Mouse (Mus musculus) adrenal gland, postnatal 36 days (tissue): Measurements from ENCODE around the gene Asb16. TPM values are rescaled to one million over a fixed set of nuclear protein-coding genes. Genes with fewer than 3 reads are reported as not detected.
A peak's percentile ranks its signal among the peaks of the same experiment; 100 is the strongest.

ENCODE experiments used
- DNase-seq, 2 experiments: peaks; one replicate each; pipeline ENCODE4 v3.0.0; 2021; ENCODE audit warnings: mixed read lengths in 1 of 2
- long read RNA-seq, 2 experiments: library from polyadenylated mRNA; stranded (forward); transcript quantifications; one replicate each; pipeline ENCODE4 v2.0.0; 2021; ENCODE audit warnings: borderline sequencing depth in 2 of 2
- total RNA-seq, 2 experiments: library from RNA; stranded (reverse); gene quantifications; 2 replicates each; pipeline ENCODE4 v1.2.3; 2021

The Asb16 gene
- total RNA-seq, result under 1 TPM; 0.10 to 0.30 TPM
- long read RNA-seq, experiment 1, result 0 reads
- long read RNA-seq, experiment 2, result 0 reads

DNA sequence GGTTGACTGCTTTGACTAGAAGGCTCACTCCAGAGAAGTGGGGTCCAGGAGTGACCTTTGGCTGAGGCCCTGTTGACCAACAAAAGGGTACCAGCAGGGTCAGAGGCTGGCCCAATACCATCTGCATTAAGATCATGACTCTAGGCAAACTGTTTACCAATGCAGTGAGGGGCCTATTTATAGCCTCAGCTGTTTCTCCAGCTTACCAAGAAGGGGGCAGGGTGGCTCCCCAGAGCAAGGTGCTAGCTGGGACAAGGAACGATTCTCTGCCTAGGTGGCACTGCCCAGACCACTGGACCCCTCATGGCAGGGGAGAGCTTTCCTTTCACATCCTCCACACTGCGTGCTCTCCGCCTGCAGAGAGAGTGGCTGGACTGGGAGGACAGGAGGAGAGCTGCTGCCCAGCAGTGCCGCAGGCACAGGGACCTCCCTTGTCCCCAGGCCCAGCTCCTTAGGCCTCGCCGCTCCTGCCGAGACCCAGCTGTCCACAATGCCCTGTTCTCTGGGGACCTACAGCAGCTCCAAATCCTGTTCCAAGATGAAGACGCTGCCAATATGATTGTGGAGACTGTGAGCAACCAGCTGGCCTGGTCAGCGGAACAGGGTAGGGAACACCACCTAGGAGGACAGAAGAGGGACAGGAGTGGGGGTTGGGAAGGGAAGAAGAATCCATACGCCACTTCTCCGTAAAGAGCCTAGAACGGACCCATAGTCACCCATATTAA, at the start of gene Asb16:
Gene Asb16, plus strand, starts transcription at position 224 of the 725 bp plus-strand sequence.
- DNase-seq, result no peak

DNA sequence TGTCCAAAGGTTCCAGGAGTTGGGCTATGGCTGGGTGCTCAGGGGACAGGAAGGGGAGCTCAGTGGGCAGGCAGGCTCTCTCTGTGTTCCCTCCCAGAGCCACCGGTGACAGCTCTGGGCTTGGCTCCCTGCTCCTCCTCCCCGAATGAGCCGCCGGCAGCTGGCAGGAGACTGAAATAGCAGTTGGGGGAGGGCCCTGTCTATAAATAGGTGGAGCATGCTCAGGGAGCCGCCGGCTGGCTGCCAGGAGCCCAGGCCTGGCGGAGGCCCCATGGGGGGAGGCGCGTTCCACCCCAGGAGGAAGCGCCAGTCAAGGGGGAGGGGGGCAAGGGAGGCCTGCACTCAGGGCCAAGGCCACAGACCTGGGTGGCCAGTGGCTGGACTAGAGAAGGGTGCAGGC, 49.8 kb upstream of the Asb16 start:
- peak; percentile 97 to 99 for DNase-seq

DNA sequence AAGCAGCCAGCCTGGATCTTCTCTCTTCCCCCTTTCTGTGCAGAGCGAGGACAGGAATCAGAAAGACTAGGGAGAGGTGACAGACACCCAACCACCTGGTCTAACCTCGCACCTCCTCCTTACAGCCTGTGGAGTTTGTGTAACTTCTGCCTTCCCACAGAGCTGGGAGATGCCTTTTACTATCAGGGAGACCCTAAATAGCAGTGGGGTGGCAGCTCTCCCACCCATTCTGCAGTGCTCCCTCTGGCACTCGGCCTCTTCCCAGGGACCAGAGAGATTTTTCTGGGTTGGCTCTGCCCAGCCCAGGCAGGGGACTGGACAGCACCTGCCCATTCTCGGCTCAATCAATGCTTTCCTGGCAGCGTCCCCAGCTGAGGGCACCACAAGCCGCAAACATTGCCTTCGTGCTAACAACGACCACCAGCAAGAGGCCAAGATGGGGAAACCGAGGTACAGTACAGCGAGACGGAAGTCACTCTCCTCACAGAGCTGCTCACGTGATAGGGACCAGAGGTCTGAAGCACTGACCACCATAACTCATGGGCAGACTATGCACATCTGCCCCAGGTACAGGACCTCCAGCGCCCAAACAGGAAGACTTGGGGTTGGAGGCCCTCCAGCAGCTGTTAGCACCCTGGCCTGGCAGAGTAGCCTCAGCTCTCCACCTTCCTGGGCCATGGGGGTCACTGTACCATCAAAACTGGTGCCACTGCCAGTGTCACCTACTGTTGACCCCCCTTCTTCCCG, 49.1 kb upstream of the Asb16 start:
- peak in 1 of 2 experiments; percentile 46 for DNase-seq

DNA sequence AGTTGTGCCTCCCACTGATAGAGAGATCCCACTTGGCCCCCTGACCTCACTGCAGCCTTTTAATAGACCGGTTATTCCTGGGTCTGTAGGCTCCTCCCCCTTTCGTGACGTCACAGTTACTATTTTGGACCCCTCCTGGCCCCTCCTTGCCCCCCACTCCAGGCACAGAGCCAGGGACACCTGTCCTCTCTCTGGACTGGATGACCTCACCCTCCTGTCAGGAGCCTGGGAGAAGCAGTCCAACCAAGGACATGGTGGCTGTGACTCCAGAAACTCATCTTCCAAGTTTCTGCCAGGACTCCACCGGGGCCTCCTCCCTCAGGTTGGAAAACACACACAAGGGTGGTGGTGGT, 48.6 kb upstream of the Asb16 start:
- peak; percentile 67 to 81 for DNase-seq

DNA sequence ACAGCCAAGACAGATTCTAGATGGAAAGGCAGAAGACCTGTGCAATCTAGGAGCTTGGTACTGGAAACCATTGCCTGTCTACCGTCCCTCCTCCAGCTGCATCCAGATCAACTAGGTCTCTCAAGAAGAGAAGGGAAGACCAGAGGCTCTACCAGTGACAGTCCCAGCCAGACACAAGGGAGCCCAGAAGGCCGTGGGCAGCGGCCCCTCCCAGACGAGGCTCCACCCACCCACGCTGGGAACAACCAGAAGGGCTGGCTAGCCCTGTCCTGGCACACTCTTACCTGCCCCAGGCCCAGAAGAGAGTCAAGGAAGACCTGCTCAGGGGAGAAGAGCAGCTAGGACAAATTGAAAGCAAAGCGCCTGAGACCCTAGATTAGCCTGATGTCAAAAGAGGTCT, 48.1 kb upstream of the Asb16 start:
- peak; percentile 48 to 64 for DNase-seq

DNA sequence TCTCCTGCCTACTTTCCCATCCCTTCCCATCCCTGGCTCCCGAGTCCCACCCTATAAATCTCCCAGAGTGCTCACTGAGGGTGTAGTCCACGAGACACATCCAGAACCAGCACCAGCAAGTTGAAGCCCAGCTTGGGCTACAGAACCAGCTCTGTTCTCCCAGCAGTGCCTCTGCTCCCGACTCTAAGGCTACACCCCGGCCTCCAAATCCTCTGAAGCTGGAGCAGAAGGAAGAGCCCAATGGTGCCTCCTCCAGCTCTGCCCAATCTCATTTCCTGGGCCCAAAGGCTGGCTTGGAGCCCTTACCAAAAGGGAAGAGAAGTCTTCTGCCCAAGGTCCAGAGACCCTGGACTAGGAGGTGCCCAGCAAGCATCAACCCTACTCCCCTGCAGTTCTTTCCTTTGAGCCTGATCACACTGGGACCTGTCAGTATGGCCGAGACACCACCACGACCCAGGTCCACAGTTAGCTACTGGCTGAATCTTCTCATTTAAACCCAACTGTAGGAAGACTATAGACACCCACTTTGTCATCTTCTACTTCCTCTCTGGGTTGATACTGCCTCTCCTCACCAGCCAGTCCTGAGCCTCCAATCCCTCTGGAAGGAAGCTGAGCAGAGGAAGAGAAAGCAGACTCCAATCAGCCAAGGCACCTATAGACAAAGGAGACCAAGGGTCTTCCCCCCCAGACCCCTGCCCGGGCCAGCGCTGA, 47.1 kb upstream of the Asb16 start:
- no peak for DNase-seq

DNA sequence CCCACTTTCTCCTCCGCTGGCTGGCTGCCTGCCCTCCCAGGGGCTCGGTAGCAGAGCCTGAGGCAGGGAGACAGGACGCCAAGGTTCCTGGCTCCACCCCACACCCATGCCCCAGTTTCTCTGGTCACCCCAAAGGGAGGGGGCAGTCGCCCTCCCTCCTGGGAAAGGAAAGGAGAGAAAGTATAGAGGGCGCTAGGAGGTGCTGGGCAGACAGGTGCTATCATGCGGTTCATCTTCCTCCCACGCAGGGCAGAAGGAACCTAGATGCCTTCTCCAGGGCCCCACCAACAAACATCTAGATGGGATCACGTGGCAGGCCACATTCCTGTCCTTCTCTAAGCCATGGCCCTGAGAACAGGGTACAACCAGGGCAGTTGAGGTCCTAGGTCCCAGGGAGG, 46.6 kb upstream of the Asb16 start:
- DNase-seq, result peak in 1 of 2 experiments; percentile 63

DNA sequence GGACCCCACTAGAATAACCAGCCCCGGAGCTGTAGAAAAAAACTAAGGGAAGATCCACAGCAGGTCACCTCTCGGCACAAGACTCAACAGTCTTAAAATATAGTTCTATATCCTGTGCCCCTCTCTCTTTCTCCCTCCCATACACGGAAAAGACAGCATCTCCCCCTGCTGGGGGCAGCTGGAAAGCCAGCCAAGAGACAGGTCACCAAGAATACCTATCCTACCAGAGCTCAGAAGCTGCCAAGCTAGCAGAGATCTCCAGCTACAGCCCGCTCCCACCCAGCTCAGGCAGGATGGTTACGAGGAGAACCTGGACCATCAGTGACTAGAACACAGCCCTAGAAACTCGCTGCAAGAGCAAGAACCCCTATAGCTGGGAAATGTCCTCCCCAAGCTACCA, 45.4 kb upstream of the Asb16 start:
- peak; percentile 57 to 59 for DNase-seq

DNA sequence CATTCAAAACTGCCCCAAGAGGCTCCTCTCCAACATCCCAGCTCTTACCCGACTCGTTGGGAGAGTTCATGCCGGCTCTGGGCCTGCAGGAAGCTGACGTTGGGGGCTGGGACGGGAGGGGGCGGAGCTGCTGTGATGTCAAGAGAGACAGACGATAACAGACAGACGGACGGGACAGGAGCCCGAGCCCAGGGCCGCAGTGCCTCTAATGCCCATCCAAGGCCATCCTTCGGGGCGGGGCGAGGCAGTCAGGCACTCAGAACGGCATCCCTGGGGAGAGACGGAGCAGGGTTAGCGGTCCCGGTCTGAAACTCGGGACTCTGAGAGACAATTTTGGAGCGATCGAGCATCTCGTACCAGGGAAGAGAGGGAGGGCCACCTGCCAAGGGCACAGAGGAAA, 43.9 kb upstream of the Asb16 start:
- peak; percentile 81 to 86 for DNase-seq

DNA sequence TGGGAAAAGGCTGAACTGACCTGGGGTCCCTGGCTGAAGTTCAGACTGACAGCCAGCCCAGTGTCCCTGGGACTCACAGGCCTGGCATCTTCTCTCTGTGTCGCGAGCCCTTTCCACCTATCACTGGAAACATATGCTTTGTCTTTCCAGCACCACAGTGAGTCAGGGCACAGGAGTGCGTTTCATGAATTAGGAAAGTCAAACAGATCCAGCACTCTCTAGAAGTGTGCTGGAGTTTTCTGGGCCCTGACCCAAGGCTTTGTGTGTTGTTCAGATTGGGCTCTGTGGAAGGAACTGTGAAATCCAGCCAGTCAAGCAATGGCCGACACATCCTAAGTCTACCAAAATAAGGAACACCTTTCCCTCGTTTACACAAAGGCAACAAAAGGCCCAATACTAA, 43.3 kb upstream of the Asb16 start:
- peak; percentile 33 to 41 for DNase-seq

DNA sequence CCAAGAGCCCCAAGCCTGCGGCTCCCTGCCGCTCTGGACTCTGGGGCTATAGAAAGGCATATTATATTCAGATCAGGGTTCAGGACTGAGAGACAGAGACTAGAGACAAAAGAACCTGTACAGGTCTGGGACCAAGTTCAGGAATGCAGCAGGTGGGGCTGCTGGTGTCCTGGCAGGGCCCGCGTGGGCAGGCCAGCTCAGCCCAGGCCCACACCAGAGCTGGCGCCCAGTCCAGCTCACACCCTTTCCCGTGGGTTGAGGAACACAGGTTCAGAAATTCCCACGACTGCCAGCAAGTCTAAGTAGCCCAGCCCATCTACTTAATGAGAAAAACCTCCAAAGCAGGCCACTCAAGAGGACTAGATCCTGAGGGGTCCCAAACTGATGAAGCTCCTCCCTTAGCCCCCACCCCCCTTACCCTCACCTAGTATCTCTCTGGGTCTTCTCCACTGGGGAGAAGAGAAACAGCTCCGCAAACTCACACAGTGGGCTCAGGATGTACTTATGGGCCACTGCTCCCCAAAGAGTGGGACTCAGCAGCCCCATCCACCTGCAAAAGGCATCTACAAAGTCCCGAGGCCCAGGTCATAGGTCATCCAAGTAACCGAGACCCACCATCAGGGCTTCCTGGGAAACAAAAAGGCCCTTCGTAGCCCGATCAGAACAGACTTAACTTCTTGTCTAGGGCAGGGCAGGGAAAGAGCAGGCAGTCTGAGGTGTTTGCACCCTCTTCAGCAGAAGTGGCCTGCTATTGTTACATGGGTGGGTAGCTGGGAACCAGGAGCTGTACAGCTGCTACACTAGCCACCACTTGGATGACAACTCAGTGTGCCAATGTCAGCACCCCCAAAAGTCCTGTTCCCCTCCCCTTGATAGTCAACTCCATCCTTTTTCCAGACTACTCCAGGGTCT, 42.2 kb upstream of the Asb16 start:
- DNase-seq, result no peak

DNA sequence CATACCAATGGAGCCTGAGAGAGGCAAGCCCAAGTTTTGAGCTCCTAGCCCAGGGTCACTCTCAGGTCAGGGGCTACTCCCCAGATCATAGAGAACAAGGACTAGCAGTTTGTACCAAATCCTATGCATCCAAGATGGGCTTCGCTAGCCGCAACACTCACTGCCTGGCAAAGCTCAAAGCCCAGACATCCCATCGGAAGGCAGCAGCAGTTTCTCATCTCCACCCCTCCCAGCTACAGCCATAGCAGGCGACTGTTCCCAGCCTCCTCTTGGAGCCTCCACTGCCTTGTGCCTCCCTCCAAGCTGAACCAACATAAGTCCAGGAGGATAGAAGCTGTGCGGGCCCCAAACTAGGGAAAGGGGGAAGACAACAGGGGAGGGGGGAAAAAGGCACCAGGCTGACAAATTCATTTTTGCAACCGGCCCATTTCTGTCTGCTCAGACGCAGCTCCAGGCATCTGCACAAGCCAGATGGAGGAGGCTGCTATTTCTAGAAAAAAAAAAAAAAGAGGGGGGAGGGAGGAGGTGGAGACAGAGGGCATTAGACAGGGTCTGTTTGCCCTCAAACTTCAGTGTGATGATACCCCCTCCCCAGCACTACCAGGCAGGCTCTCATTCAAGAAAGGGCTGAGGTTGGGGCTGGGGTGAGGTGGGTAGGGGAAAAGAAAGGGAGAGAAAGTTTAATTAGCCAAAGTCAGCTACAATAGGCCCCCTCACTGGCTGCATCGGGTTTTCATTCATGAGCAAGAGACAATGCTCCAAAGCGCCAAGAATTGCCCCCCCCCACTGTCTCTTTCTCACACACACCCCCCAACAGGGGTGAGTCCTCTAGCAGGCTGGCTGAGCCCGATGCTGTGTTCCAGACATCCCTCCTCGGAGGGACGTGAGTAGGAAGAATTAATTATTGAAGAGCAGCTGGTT, 41.0 kb upstream of the Asb16 start:
- no peak for DNase-seq

DNA sequence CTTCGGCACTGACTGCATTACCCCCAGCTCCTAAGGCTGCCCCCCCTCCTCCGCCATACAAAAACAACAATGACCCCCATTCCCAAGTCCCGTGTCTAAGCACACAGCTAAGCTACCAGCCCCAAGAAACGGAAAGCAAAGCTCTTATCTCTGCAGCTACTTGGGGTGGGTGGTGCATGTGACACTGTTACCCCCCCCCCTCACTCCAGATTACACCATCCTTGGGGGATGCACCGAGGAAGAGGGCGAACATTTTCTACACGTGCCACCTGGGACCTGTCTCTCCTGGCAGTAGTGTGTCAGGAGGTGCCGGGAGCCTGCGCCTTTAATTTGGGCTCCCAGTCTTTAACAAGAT, 40.4 kb upstream of the Asb16 start:
- no peak for DNase-seq

DNA sequence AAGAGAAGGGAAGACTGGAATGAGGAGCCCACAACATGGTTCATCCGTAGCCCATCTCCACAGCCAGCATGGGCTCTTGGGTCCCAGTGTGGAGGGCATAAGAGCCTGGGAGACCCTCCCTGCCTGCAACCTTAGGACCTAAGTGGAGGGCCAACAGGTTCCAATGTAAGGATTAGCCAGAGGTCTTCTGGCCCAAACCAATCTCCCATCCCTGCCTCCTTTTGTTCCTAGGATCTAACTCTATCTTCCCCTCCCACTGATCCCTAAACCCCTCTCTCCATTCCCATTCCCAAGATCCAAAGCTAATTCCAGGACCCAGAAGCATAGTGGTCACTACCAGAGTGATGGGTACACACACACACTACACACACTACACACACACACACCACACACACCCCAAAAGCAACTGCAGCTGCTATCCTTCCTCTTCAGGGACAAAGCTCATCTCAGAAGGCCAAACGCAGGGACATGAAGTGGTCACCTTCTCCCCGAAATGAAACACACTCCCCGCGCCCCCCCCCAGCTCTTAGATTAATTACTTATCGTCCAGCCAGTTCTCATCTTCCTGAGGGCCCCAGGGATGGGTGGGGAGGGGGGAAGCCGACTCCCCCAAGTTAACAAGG, 39.8 kb upstream of the Asb16 start:
- DNase-seq, result no peak

DNA sequence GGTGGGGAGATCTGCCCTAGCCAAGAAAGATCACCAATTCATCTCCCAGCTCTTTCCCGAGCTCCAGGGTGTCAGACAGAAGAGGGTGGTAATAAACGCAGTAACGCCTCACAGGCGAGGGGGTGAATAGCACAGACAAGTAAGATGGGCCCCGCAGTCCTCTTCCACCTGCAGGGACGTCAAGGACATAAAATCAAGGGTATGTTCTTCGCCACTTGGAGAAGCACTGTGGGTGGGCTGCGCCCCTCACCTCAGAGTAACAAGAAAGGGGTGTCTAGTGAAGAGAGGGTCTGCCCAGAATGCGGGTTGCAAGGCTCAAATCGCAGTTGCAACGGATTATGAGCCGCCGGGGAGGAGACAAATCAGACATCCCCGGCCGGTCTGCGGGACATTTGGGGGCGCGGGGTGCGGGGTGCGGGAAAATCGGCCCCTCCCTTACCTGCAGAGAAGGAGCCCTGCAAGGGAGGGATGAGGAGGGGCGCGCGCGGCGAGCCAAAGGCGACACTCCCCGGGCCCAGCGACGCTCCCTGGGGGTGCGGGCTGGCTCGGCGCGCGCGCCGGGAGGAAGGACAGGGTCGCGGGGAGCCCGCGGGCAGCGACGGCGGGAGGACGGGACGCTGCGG, 39.1 kb upstream of the Asb16 start:
- peak; percentile 25 to 42 for DNase-seq

DNA sequence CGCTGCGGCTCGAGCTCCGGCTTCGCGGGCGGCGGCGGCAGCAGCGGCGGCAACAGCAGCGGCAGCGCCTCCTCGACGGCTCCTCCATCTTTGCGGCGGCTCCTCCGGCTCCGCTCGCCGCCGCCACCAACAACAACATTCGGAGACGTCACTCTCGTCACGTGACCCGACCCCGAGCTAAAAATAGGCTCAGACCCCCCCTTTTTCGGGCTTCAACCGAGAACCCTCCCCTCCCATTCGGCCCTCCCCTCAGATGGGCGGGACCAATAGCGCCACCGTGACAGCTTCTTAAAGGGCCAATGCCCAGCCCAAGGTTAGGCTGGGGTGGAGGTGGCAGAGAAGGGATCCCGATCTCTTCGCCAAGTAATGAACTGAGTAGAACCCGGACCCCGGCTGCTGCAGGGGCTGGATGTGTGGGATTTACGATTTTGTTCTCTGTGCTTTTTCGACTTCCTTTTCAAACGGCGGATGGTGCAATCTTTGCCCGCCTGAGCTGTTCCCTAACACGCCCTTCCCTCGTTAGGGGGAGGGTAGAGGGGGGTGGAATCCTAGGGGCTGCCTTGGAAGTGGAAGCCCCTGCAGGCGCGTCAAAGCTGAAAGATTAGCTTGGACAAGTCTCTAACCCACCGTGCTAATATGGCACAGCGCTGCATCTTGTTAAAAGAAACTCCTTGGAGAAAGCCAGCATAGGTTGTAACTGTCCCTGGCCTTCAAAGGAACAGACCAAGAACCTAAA, 38.4 kb upstream of the Asb16 start, which contains the start of gene Hdac5:
Gene Hdac5, minus strand, starts transcription at position 161 of the 736 bp plus-strand sequence.
- DNase-seq, result peak; percentile 99

DNA sequence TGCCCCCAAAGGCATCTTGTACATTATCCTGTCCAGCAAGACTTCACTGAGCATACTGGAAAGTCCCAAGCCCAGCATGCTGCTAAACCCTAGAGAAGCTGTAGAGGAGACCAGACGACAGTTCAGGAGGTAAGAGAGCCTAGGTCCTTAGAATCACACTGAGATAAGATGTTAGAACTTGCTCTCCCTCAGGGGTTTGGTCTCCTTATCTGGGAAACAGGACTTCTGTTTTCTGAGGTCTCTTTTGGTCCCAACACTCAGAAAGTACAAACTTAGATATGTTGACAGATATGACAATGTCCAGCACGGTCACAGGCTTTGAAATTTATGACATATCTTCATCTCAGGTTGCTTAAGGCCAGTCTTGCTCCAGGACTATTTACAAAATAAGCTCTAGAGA, 32.5 kb upstream of the Asb16 start:
- DNase-seq, result no peak

DNA sequence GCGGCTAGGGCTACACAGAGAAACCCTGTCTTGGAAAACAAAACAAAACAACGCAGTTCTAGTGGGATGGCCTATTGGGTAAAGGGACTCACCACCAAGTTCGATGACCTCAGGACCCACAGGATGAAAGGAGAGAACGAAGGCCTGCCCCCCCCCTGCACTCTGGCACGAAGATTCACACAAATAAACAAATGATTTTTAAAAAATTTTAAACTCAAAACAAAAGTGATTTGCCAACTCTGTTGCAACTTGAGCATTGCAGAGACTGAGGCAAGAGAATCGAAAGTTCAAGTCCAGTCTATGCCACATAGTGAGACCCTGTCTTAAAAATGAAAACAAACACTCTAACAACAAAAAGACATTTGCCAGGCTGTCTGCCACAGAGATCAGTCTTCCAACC, 27.9 kb upstream of the Asb16 start:
- DNase-seq, result no peak

DNA sequence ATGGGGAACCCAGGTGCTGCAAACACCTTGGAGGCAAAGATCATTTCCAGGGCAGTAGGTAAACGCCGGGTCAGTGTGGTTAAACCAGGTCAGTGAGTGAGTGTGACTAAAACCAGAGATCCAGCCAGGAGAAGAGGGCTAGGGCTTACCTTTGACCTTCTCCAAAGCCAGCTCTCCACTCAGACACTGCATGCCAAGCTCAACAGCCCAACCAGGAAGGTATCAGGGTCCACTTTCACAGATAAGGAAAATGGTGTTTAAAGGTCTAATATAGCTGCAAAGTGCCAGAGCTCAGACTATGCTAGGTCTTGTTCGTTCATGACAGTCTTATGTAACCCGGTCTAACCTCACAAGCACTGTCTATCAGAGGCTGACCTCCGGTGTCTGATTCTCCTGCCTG, 27.3 kb upstream of the Asb16 start:
- DNase-seq, result no peak
